Mouse (Mus musculus) c-Kit-positive CD71-positive TER-119-negative erythroid progenitor cells, embryonic 14.5 days (primary cell): Measurements from ENCODE around the gene Serhl.
A peak's percentile ranks its signal among the peaks of the same experiment; 100 is the strongest.

ENCODE experiments used
- DNase-seq: peaks from one replicate; pipeline ENCODE4 v3.0.0-alpha.2; 2013; ENCODE audit warnings: low read depth

Serhl gene

GRCm38 (mm10) chr15:83162818-83163485, 73.6 kb downstream of the Serhl start:
- no peak for DNase-seq

GRCm38 (mm10) chr15:83164971-83165471, 75.7 kb downstream of the Serhl start:
- peak; percentile 79 for DNase-seq

- DNase-seq, result no peak
Measured at GRCm38 (mm10) chr15:83165526-83166315, 76.4 kb downstream of the Serhl start.
